In genomic region chr2:117121212-117121983, GRCm38 (mm10) we compare ENCODE assay signal across 8 mouse cellular contexts. TPM values are rescaled to one million over a fixed set of nuclear protein-coding genes. Genes with fewer than 3 reads are reported as not detected.
DNase-seq lines count a peak whose midpoint lies in the region; ATAC-seq and TF ChIP-seq lines count a peak whose summit lies in the region.

Spred1 (plus strand) TSS chr2:117121374.

- H3K27me3 ChIP-seq in forebrain, embryonic 16.5 days (replicated peaks; ENCODE audit: control insufficient read depth, insufficient read depth, low read length) = no peaks in the 10 kb centered on the region
- H3K27me3 ChIP-seq in hindbrain, embryonic 15.5 days = no peaks in the 10 kb centered on the region
- H3K27me3 ChIP-seq in midbrain, embryonic 11.5 days (ENCODE audit: control insufficient read depth, insufficient read depth, low read length) = no peaks in the 10 kb centered on the region
- no peaks in the 10 kb centered on the region for H3K27me3 ChIP-seq in stomach, postnatal 0 days (ENCODE audit: control insufficient read depth, insufficient read depth, low read length)

- no peaks in the 10 kb centered on the region for H3K36me3 ChIP-seq in forebrain, embryonic 16.5 days (ENCODE audit: control insufficient read depth, insufficient read depth)
- no peaks in the 10 kb centered on the region for H3K36me3 ChIP-seq in hindbrain, embryonic 15.5 days
- no peaks in the 10 kb centered on the region for H3K36me3 ChIP-seq in midbrain, embryonic 11.5 days (ENCODE audit: control insufficient read depth, insufficient read depth, low read length)
- no peaks in the 10 kb centered on the region for H3K36me3 ChIP-seq in stomach, postnatal 0 days (ENCODE audit: control insufficient read depth, insufficient read depth, low read length)

- H3K9me3 ChIP-seq in forebrain, embryonic 16.5 days (ENCODE audit: control insufficient read depth, low read length) = no peaks in the 10 kb centered on the region
- H3K9me3 ChIP-seq in hindbrain, embryonic 15.5 days = no peaks in the 10 kb centered on the region
- H3K9me3 ChIP-seq in midbrain, embryonic 11.5 days (ENCODE audit: control insufficient read depth, low read length) = no peaks in the 10 kb centered on the region
- H3K9me3 ChIP-seq in stomach, postnatal 0 days (ENCODE audit: control insufficient read depth, low read length) = no peaks in the 10 kb centered on the region

- peak; percentile 26 for DNase-seq in ovary, postnatal 14 days (ENCODE audit: low spot score)
- no peak for DNase-seq in ovary, postnatal 36 days (ENCODE audit: low spot score)
- DNase-seq in left cerebral cortex, postnatal 4 days = peak; percentile 48
- peak; percentile 95 for DNase-seq in midbrain, embryonic 11.5 days (ENCODE audit: low spot score, missing footprints)
- peak; percentile 39 for DNase-seq in stomach, postnatal 0 days (ENCODE audit: low spot score)

- peak within 1 kb of the TSS; percentile 74 for H3K4me3 ChIP-seq in brown adipose tissue, adult 24 weeks (ENCODE audit: insufficient read depth, low read depth, low read length)
- peak within 1 kb of the TSS; percentile 84 for H3K4me3 ChIP-seq in forebrain, embryonic 16.5 days (replicated peaks; ENCODE audit: low read length)
- H3K4me3 ChIP-seq in hindbrain, embryonic 15.5 days = peak within 1 kb of the TSS; percentile 97
- peak within 1 kb of the TSS; percentile 97 for H3K4me3 ChIP-seq in midbrain, embryonic 11.5 days (ENCODE audit: low read depth, low read length)
- peak within 1 kb of the TSS; percentile 90 for H3K4me3 ChIP-seq in stomach, postnatal 0 days (ENCODE audit: low read depth, low read length)

- ATAC-seq in forebrain, embryonic 16.5 days = peak; percentile 44
- peak; percentile 33; the same call in 1 of the 2 replicates for ATAC-seq in hindbrain, embryonic 15.5 days (ENCODE audit: low FRiP score, low read depth)
- peak; percentile 58 for ATAC-seq in midbrain, embryonic 11.5 days (ENCODE audit: low FRiP score)
- peak; percentile 11 for ATAC-seq in stomach, postnatal 0 days (ENCODE audit: low FRiP score, low TSS enrichment)

- H3K4me1 ChIP-seq in brown adipose tissue, adult 24 weeks (ENCODE audit: control insufficient read depth, insufficient read depth, insufficient read length, low read length) = peaks cover 5% of the 10 kb centered on the region
- H3K4me1 ChIP-seq in forebrain, embryonic 16.5 days (replicated peaks; ENCODE audit: control insufficient read depth, insufficient read depth, low read length) = peaks cover 15% of the 10 kb centered on the region
- H3K4me1 ChIP-seq in hindbrain, embryonic 15.5 days (replicated peaks) = peaks cover 27% of the 10 kb centered on the region
- H3K4me1 ChIP-seq in midbrain, embryonic 11.5 days (ENCODE audit: control insufficient read depth, insufficient read depth, low read length) = peaks cover 10% of the 10 kb centered on the region; the same call in 1 of the 2 replicates
- no peaks in the 10 kb centered on the region for H3K4me1 ChIP-seq in stomach, postnatal 0 days (replicated peaks; ENCODE audit: control insufficient read depth, insufficient read depth)

- TF ChIP-seq CTCF in stomach, postnatal 0 days (IDR thresholded peaks at IDR 0.05; ENCODE audit: low read depth) = no peak

- WGBS in forebrain, embryonic 16.5 days = under 1% methylated on average over 67 of the region's 99 CpGs
- under 1% methylated on average over 95 of the region's 99 CpGs for WGBS in hindbrain, embryonic 15.5 days
- WGBS in midbrain, embryonic 11.5 days = under 1% methylated on average over 73 of the region's 99 CpGs
- WGBS in stomach, postnatal 0 days = under 1% methylated on average over 74 of the region's 99 CpGs

- H3K27ac ChIP-seq in brown adipose tissue, adult 24 weeks (replicated peaks; ENCODE audit: low read depth, low read length) = peak within 1 kb of the TSS; percentile 91
- peak within 1 kb of the TSS; percentile 98 for H3K27ac ChIP-seq in forebrain, embryonic 16.5 days (ENCODE audit: low read length)
- peak within 1 kb of the TSS; percentile 99 for H3K27ac ChIP-seq in hindbrain, embryonic 15.5 days (replicated peaks)
- H3K27ac ChIP-seq in midbrain, embryonic 11.5 days (ENCODE audit: low read depth, low read length) = peak within 1 kb of the TSS; percentile 99
- H3K27ac ChIP-seq in stomach, postnatal 0 days (replicated peaks) = peak within 1 kb of the TSS; percentile 99

- peak within 1 kb of the TSS; percentile 86 for H3K4me2 ChIP-seq in forebrain, embryonic 16.5 days (ENCODE audit: low read length)
- peak within 1 kb of the TSS; percentile 73 for H3K4me2 ChIP-seq in hindbrain, embryonic 15.5 days
- peak within 1 kb of the TSS; percentile 79 for H3K4me2 ChIP-seq in midbrain, embryonic 11.5 days
- peak within 1 kb of the TSS; percentile 69 for H3K4me2 ChIP-seq in stomach, postnatal 0 days (replicated peaks; ENCODE audit: low read depth)

- H3K9ac ChIP-seq in forebrain, embryonic 16.5 days (replicated peaks; ENCODE audit: low read depth, low read length) = peak within 1 kb of the TSS; percentile 90
- peak within 1 kb of the TSS; percentile 99 for H3K9ac ChIP-seq in hindbrain, embryonic 15.5 days
- peak within 1 kb of the TSS; percentile 92 for H3K9ac ChIP-seq in midbrain, embryonic 11.5 days (ENCODE audit: low read length)
- H3K9ac ChIP-seq in stomach, postnatal 0 days (ENCODE audit: low read length) = peak within 1 kb of the TSS; percentile 97

- intact Hi-C loops in left cerebral cortex, postnatal 4 days (cut with DNase I) = loop anchor here (5.0 kb wide), 3 partner anchors 61 to 224 kb away; no protein-coding TSS in a partner anchor

- no peak for TF ChIP-seq EP300 in stomach, postnatal 0 days (optimal IDR thresholded peaks at IDR 0.05)

RNA-seq across cellular contexts. Expression of gene Spred1, which starts in this region (rescaled TPM):
- 7.1 and 12.1 TPM in 2 replicates for polyA plus RNA-seq in brown adipose tissue, adult 24 weeks (2012; ENCODE audit: insufficient read depth, insufficient read length, missing spikeins)
- 8.2 and 11.4 TPM in 2 replicates for polyA plus RNA-seq in forebrain, embryonic 16.5 days (2015; fragmentation: Nextera tagmentation; extraction: Ambion mirVana)
- 12.6 and 14.7 TPM in 2 replicates for polyA plus RNA-seq in hindbrain, embryonic 15.5 days (2015; fragmentation: Nextera tagmentation; extraction: Ambion mirVana)
- 10 to 100 TPM; 53.4 to 58.2 TPM for total RNA-seq in left cerebral cortex, postnatal 4 days (2021)
- polyA plus RNA-seq in midbrain, embryonic 11.5 days (2014; fragmentation: Nextera tagmentation; extraction: Ambion mirVana) = 20.1 and 21.4 TPM in 2 replicates
- polyA plus RNA-seq in stomach, postnatal 0 days (2015; fragmentation: Nextera tagmentation; extraction: Ambion mirVana) = 5.8 and 5.9 TPM in 2 replicates
